ENCODE assay signal across 7 mouse cellular contexts in genomic region chr9:63664792-63665646, GRCm38 (mm10).
DNase-seq lines count a peak whose midpoint lies in the region; ATAC-seq and TF ChIP-seq lines count a peak whose summit lies in the region.

No protein-coding gene starts in this region.

- H3K9me3 ChIP-seq in hindbrain, embryonic 14.5 days (ENCODE audit: control insufficient read depth, low read length) = no peaks in the 10 kb centered on the region

- peaks cover 3% of the 10 kb centered on the region for H3K36me3 ChIP-seq in C2C12 (ENCODE audit: control insufficient read depth, insufficient read depth)
- no peaks in the 10 kb centered on the region for H3K36me3 ChIP-seq in hindbrain, embryonic 14.5 days (replicated peaks; ENCODE audit: control insufficient read depth, insufficient read depth)

- H3K4me3 ChIP-seq in C2C12 (ENCODE audit: insufficient read depth, poor library complexity, severe bottlenecking) = no peak overlapping the region
- no peak overlapping the region for H3K4me3 ChIP-seq in hindbrain, embryonic 14.5 days (replicated peaks; ENCODE audit: low read length)

- H3K27ac ChIP-seq in hindbrain, embryonic 14.5 days = 0 out of 2 replicates have a peak overlapping the region, but pooled peaks have one; percentile 6

- TF ChIP-seq CTCF in C2C12 (IDR thresholded peaks at IDR 0.05; ENCODE audit: control insufficient read depth, insufficient read depth, insufficient read length) = no peak

- H3K4me1 ChIP-seq in hindbrain, embryonic 14.5 days (replicated peaks; ENCODE audit: control insufficient read depth, insufficient read depth, low read length) = peaks cover 42% of the 10 kb centered on the region

- WGBS in hindbrain, embryonic 14.5 days = 24% methylated on average over 13 of the region's 13 CpGs

- H3K79me2 ChIP-seq in C2C12 (ENCODE audit: control insufficient read depth, insufficient read depth) = no peaks in the 10 kb centered on the region

- no peaks in the 10 kb centered on the region for H3K27me3 ChIP-seq in C2C12 (ENCODE audit: control insufficient read depth, insufficient read depth, insufficient read length)
- H3K27me3 ChIP-seq in hindbrain, embryonic 14.5 days (ENCODE audit: control insufficient read depth, insufficient read depth, low read length) = no peaks in the 10 kb centered on the region

- H3K9ac ChIP-seq in hindbrain, embryonic 14.5 days = no peak overlapping the region

- peak; percentile 60; the same call in 1 of the 2 replicates for ATAC-seq in hindbrain, embryonic 14.5 days (ENCODE audit: low FRiP score)

- no peak overlapping the region for H3K4me2 ChIP-seq in hindbrain, embryonic 14.5 days (replicated peaks)

- peak; percentile 41 for DNase-seq in NIH3T3 (ENCODE audit: low read depth)
- DNase-seq in hindbrain, embryonic 14.5 days (ENCODE audit: low spot score) = peak; percentile 40
- DNase-seq in lung, postnatal 10 days = peak; percentile 64
- no peak for DNase-seq in cerebellum, postnatal 14 days
- no peak for DNase-seq in layer of hippocampus, adult 8-10 months (ENCODE audit: low spot score in 2 of 2)
- no peak for DNase-seq in layer of hippocampus, postnatal 14 days (ENCODE audit: low spot score in 2 of 2)

- peaks cover 2% of the 10 kb centered on the region for H3K79me3 ChIP-seq in C2C12 (ENCODE audit: low read depth)

- H3ac ChIP-seq in C2C12 (ENCODE audit: control insufficient read depth, insufficient read length, low read depth) = no peak overlapping the region

TF ChIP-seq in C2C12, 6 proteins besides CTCF, POLR2A, EP300 and RAD21:
- TF ChIP-seq MAX (IDR thresholded peaks at IDR 0.05) = peak; percentile 32
- TF ChIP-seq FOSL1 (IDR thresholded peaks at IDR 0.05; ENCODE audit: insufficient read depth, low read length, poor library complexity, severe bottlenecking) = no peak
- TF ChIP-seq MYOG (IDR thresholded peaks at IDR 0.05; ENCODE audit: control insufficient read depth, extremely low read depth, insufficient read length) = no peak
- TF ChIP-seq CEBPB (IDR thresholded peaks at IDR 0.05; ENCODE audit: low read depth) = no peak
- peak; percentile 73 for TF ChIP-seq MYOD1 (IDR thresholded peaks at IDR 0.05; ENCODE audit: control insufficient read depth, insufficient read length, low read depth)

Comparison
In these comparisons a context has a peak if more than half of its experiments do, and no peak if none do; other contexts are left out.
1. DNase-seq: peak in NIH3T3 (single experiment), hindbrain, embryonic 14.5 days (single experiment) and lung, postnatal 10 days (single experiment); none in cerebellum, postnatal 14 days (0 of 2), layer of hippocampus, adult 8-10 months (0 of 2) and layer of hippocampus, postnatal 14 days (0 of 2).